9 mouse cellular contexts compared by ENCODE assay signal in genomic region chr9:64060033-64060539, GRCm38 (mm10). TPM values are rescaled to one million over a fixed set of nuclear protein-coding genes. Genes with fewer than 3 reads are reported as not detected.
DNase-seq lines count a peak whose midpoint lies in the region; ATAC-seq and TF ChIP-seq lines count a peak whose summit lies in the region.
"Had no signal": no experiment of that assay in that cellular context is flagged by ENCODE, and none has a peak within 500 bp of the region (broad histone marks: within the 10 kb centered on the region; RNA-seq: fewer than 3 reads in every experiment).

No protein-coding gene starts in this region.

- H3K4me3 ChIP-seq in hindbrain, embryonic 10.5 days = peak overlapping the region; percentile 43
- peak overlapping the region; percentile 19; the same call in 1 of the 2 replicates for H3K4me3 ChIP-seq in limb, embryonic 15.5 days
- H3K4me3 ChIP-seq in midbrain, embryonic 13.5 days (replicated peaks) = peak overlapping the region; percentile 20
- H3K4me3 ChIP-seq in layer of hippocampus, adult 2 months = no peak overlapping the region
- H3K4me3 ChIP-seq: myocyte had no signal

- peak overlapping the region; percentile 52 for H3K4me2 ChIP-seq in limb, embryonic 15.5 days
- peak overlapping the region; percentile 48 for H3K4me2 ChIP-seq in midbrain, embryonic 13.5 days (replicated peaks)

- 0 out of 2 replicates have a peak overlapping the region, but pooled peaks have one; percentile 12 for H3K9ac ChIP-seq in limb, embryonic 15.5 days
- peak overlapping the region; percentile 39; the same call in 1 of the 2 replicates for H3K9ac ChIP-seq in midbrain, embryonic 13.5 days (replicated peaks)

- peaks cover 38% of the 10 kb centered on the region for H3K27me3 ChIP-seq in hindbrain, embryonic 10.5 days (ENCODE audit: insufficient read depth, poor library complexity, severe bottlenecking)
- H3K27me3 ChIP-seq in limb, embryonic 15.5 days = peaks cover 6% of the 10 kb centered on the region; the same call in 1 of the 2 replicates
- H3K27me3 ChIP-seq in midbrain, embryonic 13.5 days = peaks cover 28% of the 10 kb centered on the region

- 4% methylated on average over 30 of the region's 30 CpGs for WGBS in hindbrain, embryonic 10.5 days
- 6% methylated on average over 30 of the region's 30 CpGs for WGBS in limb, embryonic 15.5 days
- WGBS in midbrain, embryonic 13.5 days = 4% methylated on average over 30 of the region's 30 CpGs

- no peaks in the 10 kb centered on the region for H3K9me3 ChIP-seq in hindbrain, embryonic 10.5 days
- no peaks in the 10 kb centered on the region for H3K9me3 ChIP-seq in limb, embryonic 15.5 days
- no peaks in the 10 kb centered on the region for H3K9me3 ChIP-seq in midbrain, embryonic 13.5 days

- no peaks in the 10 kb centered on the region for H3K36me3 ChIP-seq in hindbrain, embryonic 10.5 days
- H3K36me3 ChIP-seq in limb, embryonic 15.5 days = no peaks in the 10 kb centered on the region
- no peaks in the 10 kb centered on the region for H3K36me3 ChIP-seq in midbrain, embryonic 13.5 days

- H3K4me1 ChIP-seq in hindbrain, embryonic 10.5 days (replicated peaks) = peaks cover 61% of the 10 kb centered on the region
- H3K4me1 ChIP-seq in limb, embryonic 15.5 days = peaks cover 44% of the 10 kb centered on the region
- H3K4me1 ChIP-seq in midbrain, embryonic 13.5 days (replicated peaks) = peaks cover 22% of the 10 kb centered on the region

- DNase-seq in thymus, postnatal 0 days (ENCODE audit: low spot score) = peak; percentile 19
- DNase-seq in thymus, postnatal 25 days = no peak
- peak; percentile 60 for DNase-seq in hindbrain, embryonic 10.5 days (ENCODE audit: low spot score)
- no peak for DNase-seq in layer of hippocampus, adult 9-10 months (ENCODE audit: low spot score)
- DNase-seq in layer of hippocampus, adult 2 months (ENCODE audit: low spot score in 2 of 2) = no peak

- peak overlapping the region; percentile 86 for H3K27ac ChIP-seq in hindbrain, embryonic 10.5 days
- H3K27ac ChIP-seq in limb, embryonic 15.5 days = no peak overlapping the region
- no peak overlapping the region for H3K27ac ChIP-seq in midbrain, embryonic 13.5 days
- H3K27ac ChIP-seq in layer of hippocampus, adult 2 months = no peak overlapping the region

- TF ChIP-seq CTCF in layer of hippocampus, adult 2 months (conservative IDR thresholded peaks at IDR 0.05) = no peak; the same call in 1 of the 2 replicates

- peak; percentile 87 for ATAC-seq in erythroid progenitor cell, adult 5-6 weeks (replicated peaks; ENCODE audit: low FRiP score, poor library complexity, severe bottlenecking)
- no peak for ATAC-seq in limb, embryonic 15.5 days (ENCODE audit: insufficient number of reproducible peaks, low FRiP score, low TSS enrichment, low read depth)
- 0 out of 2 replicates have a peak, but pooled peaks have one; percentile 16 for ATAC-seq in midbrain, embryonic 13.5 days

RNA-seq across cellular contexts. Expression of gene Smad6, which starts 38.2 kb away (rescaled TPM):
- 0.96 and 1.4 TPM in 2 replicates for polyA plus RNA-seq in thymus, postnatal 0 days (2015; fragmentation: Nextera tagmentation; extraction: Ambion mirVana)
- total RNA-seq in erythroid progenitor cell, adult 5-6 weeks (2015; ENCODE audit: low replicate concordance) = not detected in 2 replicates
- 0.39 TPM in 1 of 2 replicates, not detected in the other for total RNA-seq in erythroid progenitor cell, adult 5-6 weeks (2017; ENCODE audit: low replicate concordance)
- polyA plus RNA-seq in hindbrain, embryonic 10.5 days (2016; fragmentation: Nextera tagmentation; extraction: Ambion mirVana) = 5.3 and 6.7 TPM in 2 replicates
- polyA plus RNA-seq in limb, embryonic 15.5 days (2015; fragmentation: Nextera tagmentation; extraction: Ambion mirVana) = 7.1 and 9.4 TPM in 2 replicates
- 1.2 and 2.4 TPM in 2 replicates for polyA plus RNA-seq in midbrain, embryonic 13.5 days (2015; fragmentation: Nextera tagmentation; extraction: Ambion mirVana)
- total RNA-seq in layer of hippocampus, adult 2 months (2021) = 1 to 10 TPM; 2.1 to 2.3 TPM

RNA-seq across cellular contexts. Expression of gene Lctl, which starts 56.9 kb away (rescaled TPM):
- 0.23 TPM in 1 of 2 replicates, not detected in the other for polyA plus RNA-seq in thymus, postnatal 0 days (2015; fragmentation: Nextera tagmentation; extraction: Ambion mirVana)
- total RNA-seq in erythroid progenitor cell, adult 5-6 weeks (2015; ENCODE audit: low replicate concordance) = not detected in 2 replicates
- not detected in 2 replicates for total RNA-seq in erythroid progenitor cell, adult 5-6 weeks (2017; ENCODE audit: low replicate concordance)
- polyA plus RNA-seq in hindbrain, embryonic 10.5 days (2016; fragmentation: Nextera tagmentation; extraction: Ambion mirVana) = 0.16 TPM in 1 of 2 replicates, not detected in the other
- polyA plus RNA-seq in limb, embryonic 15.5 days (2015; fragmentation: Nextera tagmentation; extraction: Ambion mirVana) = 0.13 TPM in 1 of 2 replicates, not detected in the other
- polyA plus RNA-seq in midbrain, embryonic 13.5 days (2015; fragmentation: Nextera tagmentation; extraction: Ambion mirVana) = not detected in 2 replicates
- total RNA-seq in layer of hippocampus, adult 2 months (2021) = not detected

Comparison
In these comparisons a context has a peak if more than half of its experiments do, and no peak if none do; other contexts are left out.
1. DNase-seq: peak in thymus, postnatal 0 days (single experiment) and hindbrain, embryonic 10.5 days (single experiment); none in thymus, postnatal 25 days (single experiment), layer of hippocampus, adult 9-10 months (single experiment) and layer of hippocampus, adult 2 months (0 of 2).